Mouse (Mus musculus): ENCODE data around the gene Trim38. TPM values are rescaled to one million over a fixed set of nuclear protein-coding genes. Genes with fewer than 3 reads are reported as not detected.
"Not testable (repeated sequence)": the region's sequence is repeated elsewhere in the genome, so short reads cannot be mapped to it uniquely, and the experiment has no call there.

The Trim38 gene
- total RNA-seq, 2 experiments from 2014 or later: not detected

DNA sequence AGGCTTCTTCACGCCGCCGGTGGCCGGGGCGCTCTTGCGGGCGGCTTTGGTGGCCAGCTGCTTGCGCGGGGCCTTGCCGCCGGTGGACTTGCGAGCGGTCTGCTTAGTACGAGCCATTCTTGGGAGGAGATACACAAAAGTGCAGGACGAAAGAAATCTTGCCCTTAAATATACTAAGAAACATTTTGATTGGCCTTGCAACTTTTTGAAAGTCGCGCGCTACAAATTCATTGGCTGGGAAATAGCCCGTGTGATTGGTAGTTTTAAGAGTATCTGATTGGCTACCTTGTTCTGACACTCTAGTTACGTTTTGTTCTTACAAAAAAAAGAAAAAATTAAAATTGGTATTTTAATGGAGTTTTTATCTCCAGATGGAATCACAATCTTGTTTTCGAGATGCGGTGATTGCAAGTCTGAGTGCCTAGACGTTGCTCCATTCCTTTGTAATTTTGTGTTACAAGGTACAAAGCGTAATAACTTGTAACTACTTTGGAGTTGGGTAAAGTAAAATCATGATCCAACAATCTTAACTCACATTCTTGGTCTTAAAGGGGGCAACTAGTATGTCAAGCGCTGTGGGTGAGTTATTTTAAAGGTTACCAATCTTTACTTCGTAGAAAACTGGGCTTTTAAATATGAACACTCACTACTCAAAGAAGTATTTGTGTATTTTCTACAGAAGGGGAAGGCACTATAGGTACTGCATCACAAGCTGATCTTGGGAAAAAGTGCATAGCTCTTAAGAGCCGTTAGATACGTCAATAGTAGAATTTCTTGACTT lies 24.1 kb upstream of the Trim38 start, which contains the start of gene Hist1h3c:
Gene Hist1h3c (minus strand): TSS at position 222 of the 781 bp plus-strand sequence.
- peak; percentile 84 for DNase-seq
- intact Hi-C loops (cut with DNase I): no loop called here

DNA sequence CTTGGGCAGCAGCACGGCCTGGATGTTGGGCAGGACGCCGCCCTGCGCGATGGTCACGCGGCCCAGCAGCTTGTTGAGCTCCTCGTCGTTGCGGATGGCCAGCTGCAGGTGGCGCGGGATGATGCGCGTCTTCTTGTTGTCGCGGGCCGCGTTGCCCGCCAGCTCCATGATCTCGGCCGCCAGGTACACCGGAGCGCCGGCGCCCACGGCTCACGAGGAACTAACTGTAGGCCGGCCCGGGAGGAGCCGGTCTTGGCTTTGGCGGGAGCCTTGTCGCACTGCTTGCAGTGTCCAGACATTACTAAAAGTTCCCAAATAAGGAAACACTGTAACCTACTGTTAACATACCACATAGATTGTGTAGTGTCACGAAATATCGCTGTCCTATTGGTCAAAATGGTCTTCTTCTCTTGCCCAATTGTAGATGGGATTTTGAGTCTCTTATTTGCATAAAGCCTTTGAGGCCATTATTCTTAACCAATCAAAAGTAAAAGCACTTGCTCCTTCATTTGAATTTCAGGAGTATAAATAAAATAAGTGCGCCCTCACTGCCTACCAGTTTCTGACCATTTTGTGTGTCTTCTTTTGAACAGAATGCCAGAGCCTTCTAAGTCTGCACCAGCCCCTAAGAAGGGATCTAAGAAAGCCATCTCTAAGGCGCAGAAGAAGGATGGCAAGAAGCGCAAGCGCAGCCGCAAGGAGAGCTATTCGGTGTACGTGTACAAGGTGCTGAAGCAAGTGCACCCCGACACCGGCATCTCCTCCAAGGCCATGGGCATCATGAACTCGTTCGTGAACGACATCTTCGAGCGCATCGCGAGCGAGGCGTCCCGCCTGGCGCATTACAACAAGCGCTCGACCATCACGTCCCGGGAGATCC lies 23.3 kb upstream of the Trim38 start, which contains the start of gene Hist1h2bb:
Gene Hist1h2bb (plus strand): TSS at position 534 of the 880 bp plus-strand sequence.
- DNase-seq: peak; percentile 58
- intact Hi-C loops (cut with DNase I): not testable (repeated sequence)

DNA sequence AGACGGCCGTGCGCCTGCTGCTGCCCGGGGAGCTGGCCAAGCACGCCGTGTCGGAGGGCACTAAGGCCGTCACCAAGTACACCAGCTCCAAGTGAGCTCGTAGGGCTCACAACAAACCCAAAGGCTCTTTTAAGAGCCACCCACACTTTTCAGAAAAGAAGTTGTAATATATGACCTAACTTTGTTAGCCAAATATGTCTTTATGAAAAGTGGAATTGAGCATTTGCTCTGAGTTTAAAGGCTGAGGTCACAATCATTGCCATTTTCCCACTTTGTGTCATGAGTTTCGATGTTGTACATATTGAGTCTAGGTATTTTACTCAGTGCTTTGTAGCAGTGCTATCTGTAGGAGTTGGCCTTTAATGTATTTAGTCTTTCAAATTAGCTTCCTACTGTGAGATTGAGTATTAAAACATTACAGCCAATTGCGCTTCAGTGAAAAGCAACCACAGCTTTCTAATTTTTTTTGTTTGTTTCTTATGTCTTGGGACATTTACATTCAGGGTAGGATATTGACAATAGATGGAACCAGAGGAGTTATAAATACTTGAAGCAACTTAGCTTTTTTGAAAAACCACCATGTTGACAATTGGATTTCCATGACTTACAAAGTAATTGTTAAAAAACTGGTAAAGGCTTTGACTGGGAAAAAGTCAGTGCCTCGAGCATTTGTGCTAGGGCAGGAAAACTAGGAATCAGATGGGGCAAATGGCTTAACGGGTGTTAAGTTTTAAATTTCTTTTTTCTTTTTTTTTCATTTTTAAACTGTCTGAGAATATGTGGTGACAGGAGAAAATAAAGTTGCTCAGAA lies 22.4 kb upstream of the Trim38 start:
- intact Hi-C loops (cut with DNase I): no loop called here
- DNase-seq: no peak

DNA sequence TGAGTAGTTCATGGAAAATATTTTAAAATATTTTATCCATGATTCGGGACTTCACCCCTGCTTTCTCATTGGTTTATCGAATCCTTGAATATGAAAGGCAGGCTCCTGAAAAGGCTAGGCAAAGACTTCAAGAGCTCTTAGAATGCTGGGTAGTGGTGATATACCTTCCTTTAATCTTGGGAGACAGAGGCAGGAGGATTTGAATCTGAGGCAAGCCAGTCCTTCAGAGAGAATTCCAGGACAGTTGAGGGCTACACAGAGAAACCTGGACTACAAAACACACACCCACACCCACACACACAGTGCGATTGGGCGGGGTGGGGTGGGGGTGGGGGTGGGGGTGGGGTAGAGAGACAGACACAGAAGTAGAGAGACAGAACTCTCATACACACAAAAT lies 21.8 kb upstream of the Trim38 start:
- no peak for DNase-seq
- intact Hi-C loops (cut with DNase I): no loop called here

DNA sequence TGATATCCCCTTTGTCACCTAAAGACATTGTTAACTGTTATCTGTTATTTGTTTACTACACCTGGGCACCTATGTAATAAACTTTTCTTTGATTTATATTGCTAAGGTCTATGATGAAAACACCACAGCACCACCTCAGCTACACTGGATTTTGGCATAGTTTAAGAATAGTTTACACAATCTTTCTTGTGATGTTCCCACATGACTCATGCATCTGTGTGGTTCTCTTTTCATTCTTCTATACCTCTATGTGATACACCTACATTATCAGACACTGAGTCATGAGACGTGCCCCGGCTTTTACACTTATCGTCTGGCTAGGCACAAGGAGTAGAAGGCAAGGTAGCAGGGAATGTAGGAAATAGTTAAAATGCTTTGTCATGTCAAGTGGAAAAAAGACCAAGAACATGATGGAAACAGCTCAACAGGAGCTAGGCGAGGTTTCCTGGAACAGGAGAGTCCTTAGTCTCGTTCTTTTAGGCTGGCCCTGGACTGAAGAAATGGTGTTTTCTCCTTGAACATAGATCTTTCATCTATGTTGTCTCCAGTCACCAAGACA lies 20.1 kb upstream of the Trim38 start:
- intact Hi-C loops (cut with DNase I): loop anchor here (10.0 kb wide), 1 partner anchor 185 kb away; the partner anchor contains the start of gene Hist1h3e
- DNase-seq: no peak

DNA sequence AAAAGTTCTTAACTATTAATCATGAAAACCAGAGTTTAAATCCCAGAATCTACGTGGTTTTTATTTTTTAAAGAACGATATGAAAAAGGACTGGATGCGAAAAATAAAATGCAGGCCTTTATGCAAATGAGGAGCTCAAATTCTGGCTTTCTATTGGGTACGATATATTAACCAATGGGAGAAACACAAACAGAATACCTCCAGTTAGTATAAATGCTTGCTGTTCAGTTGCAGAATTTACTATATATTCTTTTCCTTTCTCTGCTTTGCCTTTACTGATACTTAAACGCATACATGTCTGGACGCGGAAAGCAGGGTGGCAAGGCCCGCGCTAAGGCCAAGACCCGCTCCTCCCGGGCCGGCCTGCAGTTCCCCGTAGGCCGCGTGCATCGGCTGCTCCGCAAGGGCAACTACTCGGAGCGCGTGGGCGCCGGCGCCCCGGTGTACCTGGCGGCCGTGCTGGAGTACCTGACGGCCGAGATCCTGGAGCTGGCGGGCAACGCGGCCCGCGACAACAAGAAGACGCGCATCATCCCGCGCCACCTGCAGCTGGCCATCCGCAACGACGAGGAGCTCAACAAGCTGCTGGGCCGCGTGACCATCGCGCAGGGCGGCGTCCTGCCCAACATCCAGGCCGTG lies 18.8 kb upstream of the Trim38 start, which contains the start of gene Hist1h2ab:
Gene Hist1h2ab (plus strand): TSS at position 288 of the 639 bp plus-strand sequence.
- peak; percentile 49 for DNase-seq
- intact Hi-C loops (cut with DNase I): loop anchor here (10.0 kb wide), 1 partner anchor 186 kb away; the partner anchor contains the start of gene Hist1h3e

DNA sequence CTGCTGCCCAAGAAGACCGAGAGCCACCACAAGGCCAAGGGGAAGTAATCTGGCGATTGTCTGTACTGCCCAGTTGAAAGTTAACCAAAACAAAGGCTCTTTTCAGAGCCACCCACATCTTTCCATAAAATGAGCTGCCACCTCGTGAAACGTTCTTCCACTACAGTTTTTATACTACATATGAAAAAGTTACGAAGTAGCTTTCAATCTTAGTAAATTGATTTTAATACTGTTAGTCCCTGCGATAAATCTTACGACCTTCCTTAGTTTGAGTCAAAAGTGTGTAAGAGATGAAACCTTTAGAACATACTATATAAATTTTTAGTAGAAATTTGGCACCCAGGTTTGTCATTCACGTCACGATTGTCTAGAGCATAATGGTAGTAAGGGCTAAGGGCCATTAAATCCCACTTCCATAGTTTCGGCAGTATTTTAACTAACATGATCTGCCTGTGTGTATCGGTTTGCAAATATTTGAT lies 18.2 kb upstream of the Trim38 start:
- intact Hi-C loops (cut with DNase I): loop anchor here (10.0 kb wide), 1 partner anchor 187 kb away; the partner anchor contains the start of gene Hist1h3e
- DNase-seq: no peak

DNA sequence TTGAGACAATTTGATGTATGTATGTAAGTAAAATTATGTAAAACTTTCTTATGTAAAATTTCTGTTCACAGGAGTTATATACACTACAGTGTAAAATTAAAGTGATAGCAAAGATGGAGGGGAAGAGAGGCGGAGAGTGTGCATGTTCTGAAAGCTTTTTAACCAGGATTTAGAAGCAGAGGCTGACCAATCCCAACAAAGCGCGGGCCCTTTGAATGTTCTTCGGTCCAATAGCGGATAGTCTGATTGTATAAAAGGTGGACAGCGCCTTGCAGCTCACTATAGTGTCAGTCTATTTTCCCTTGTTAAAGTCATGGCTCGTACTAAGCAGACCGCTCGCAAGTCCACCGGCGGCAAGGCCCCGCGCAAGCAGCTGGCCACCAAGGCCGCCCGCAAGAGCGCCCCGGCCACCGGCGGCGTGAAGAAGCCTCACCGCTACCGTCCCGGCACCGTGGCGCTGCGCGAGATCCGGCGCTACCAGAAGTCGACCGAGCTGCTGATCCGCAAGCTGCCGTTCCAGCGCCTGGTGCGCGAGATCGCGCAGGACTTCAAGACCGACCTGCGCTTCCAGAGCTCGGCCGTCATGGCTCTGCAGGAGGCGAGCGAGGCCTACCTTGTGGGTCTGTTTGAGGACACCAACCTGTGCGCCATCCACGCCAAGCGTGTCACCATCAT lies 17.5 kb upstream of the Trim38 start, which contains the start of gene Hist1h3b:
Gene Hist1h3b (plus strand): TSS at position 201 of the 675 bp plus-strand sequence.
- peak; percentile 92 for DNase-seq
- intact Hi-C loops (cut with DNase I): loop anchor here (10.0 kb wide), 1 partner anchor 187 kb away; the partner anchor contains the start of gene Hist1h3e

DNA sequence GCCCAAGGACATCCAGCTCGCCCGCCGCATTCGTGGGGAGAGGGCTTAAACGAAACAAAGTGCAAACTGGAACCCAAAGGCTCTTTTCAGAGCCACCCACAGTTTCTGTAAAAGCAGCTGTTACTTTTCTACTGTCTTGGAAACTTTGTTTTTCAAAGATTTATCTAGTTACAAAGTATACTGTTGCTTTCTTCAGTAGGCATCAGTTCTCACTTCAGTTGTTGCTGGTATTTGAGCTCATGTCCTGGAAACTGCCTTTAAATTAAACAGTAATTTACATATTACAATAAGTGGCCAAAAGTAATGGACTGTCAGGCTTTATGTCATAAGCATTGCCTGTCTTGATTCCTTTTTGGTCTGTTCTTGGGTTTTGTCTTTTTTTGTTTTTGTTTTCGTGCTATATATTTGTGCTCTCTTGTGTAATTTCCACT lies 17.0 kb upstream of the Trim38 start:
- intact Hi-C loops (cut with DNase I): loop anchor here (10.0 kb wide), 1 partner anchor 188 kb away; the partner anchor contains the start of gene Hist1h3e

DNA sequence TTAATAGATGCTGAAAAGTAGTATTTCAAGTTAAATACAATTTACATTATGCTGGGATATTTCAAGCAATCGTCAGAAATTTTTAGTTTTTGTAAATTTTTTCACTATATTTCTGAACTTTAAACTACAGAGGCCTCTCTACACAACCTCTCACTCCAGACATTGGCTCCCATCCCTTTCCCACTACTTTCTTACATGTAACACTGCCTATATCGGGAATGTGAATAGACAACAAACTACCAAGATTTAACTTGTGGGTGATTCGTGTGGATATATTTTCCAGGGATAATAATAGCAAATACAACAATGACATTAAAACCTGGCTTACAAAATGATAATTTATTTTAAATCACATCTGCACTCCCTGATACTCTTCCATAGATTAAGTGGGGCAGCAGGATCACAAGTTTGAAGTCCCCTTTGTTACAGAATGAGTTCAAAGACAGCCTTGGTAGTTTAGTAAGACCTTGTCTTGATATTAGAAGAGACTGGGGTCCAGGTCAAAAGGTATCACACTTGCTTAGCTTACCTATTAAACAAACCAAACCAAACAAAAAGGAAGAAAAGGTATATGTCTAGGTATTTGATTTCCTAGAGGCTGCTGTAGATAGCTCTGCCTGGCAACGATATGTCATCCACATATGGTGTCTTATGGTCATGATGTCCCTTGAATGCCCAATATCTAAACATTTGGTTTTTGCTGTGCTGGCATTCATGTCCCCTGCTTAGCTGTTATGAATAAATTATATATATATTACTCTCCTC lies 16.2 kb upstream of the Trim38 start:
- intact Hi-C loops (cut with DNase I): loop anchor here (10.0 kb wide), 1 partner anchor 189 kb away; the partner anchor contains the start of gene Hist1h3e

More for the DNA sequence above, 17.0 kb upstream of the Trim38 start:
- no peak for DNase-seq

DNA sequence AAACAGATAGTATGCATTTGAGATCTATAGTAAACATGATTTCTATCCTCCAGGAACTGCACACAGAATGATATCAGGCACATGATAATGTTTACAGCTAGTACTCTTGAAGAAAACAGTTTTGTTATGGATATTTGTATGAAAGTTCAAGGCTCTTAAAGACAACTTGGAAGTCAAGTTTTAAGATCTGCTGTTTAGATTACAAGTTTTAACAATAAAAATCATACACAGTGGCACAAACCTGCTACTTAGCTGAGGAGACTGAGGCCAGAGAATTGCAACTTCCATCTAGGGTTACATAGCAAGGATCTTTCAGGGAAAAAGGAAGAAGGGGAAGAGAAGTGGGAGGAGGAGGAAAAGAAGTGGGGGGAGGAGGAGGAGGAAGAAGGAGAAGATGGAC lies 14.7 kb upstream of the Trim38 start:
- intact Hi-C loops (cut with DNase I): loop anchor here (10.0 kb wide), 1 partner anchor 190 kb away; the partner anchor contains the start of gene Hist1h3e
- DNase-seq: no peak

More for the DNA sequence above, 16.2 kb upstream of the Trim38 start:
- no peak for DNase-seq

DNA sequence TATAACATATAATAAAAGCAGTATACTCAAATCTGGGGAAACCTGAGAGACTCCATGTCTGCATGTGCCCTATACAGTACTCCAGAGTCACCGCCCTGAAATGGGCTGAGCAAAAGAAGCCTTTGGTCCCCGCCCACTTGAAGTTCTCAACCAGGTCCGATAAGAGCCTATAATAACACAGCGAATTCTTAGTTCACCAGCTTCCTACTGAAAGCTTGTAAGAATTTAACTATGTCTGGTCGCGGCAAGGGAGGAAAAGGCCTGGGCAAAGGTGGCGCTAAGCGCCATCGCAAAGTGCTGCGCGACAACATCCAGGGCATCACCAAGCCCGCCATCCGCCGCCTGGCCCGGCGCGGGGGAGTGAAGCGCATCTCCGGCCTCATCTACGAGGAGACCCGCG lies 12.9 kb upstream of the Trim38 start, which contains the start of gene Hist1h4b:
Gene Hist1h4b (plus strand): TSS at position 224 of the 400 bp plus-strand sequence.
- intact Hi-C loops (cut with DNase I): loop anchor here (10.0 kb wide), 1 partner anchor 192 kb away; the partner anchor contains the start of gene Hist1h3e
- peak; percentile 84 for DNase-seq

DNA sequence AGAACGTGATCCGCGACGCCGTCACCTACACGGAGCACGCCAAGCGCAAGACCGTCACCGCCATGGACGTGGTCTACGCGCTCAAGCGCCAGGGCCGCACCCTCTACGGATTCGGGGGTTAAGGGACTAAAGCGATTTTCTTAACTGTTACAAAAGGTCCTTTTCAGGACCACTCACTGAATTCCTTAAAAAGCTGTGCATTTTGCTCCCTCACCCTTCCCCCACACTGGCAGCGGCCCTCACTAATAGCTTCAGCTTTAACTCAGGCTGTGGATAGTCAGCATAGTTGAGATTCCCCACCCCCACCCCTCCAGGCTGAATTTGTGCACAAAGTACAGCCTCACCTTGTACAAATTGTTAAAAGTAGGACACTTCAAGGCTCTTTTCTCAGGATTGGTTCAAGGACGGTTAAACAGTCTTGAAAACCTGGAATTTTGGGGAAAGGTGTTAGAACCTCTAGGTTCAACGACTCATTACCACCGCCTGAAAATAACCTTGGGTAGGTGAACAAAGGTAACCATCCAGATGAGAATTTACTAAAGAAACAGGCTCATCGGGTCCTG lies 12.4 kb upstream of the Trim38 start:
- intact Hi-C loops (cut with DNase I): loop anchor here (10.0 kb wide), 1 partner anchor 192 kb away; the partner anchor contains the start of gene Hist1h3e
- DNase-seq: no peak

DNA sequence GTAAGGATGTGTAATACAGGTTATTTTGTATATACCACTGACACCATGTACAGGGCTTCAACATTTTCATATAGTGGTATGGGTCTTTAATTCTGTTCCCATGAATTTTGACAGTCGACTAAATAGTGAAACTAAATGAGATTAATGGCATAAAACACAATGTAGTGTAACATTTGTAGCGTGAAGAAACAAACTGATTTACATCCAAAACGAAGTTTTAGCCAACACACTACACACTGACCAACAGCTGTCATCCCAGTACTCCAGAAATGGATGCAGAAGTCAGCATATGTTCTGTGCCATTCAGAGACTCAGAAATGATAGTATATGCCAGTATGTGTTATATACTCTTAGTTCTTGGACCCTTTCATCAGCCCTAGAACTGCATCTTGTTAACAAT lies 11.8 kb upstream of the Trim38 start:
- DNase-seq: no peak
- intact Hi-C loops (cut with DNase I): loop anchor here (10.0 kb wide), 1 partner anchor 193 kb away; the partner anchor contains the start of gene Hist1h3e

DNA sequence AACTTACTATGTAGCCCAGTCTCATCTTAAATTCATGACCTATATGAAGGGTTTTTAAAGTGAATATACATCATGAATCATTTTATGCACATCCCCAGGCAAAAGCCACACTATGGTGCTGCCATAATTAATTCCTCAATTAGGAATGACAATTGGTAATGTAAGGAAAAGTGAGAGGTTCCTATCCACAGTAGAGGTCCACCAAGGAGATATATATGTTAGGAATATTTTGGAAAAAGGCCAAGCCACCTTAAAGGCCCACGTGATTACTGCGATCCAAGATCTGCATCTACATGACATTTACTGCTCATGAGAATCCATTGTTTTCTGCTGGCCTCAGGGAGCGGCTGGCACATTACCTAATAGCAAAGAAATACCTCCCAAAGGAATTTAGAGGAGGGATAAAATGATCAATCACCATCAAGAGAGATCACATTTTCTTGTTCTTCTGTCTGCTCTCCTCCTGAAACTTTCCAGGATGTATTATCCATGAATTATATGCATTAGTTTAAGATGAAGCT lies 10.4 kb upstream of the Trim38 start:
- intact Hi-C loops (cut with DNase I): loop anchor here (10.0 kb wide), 1 partner anchor 195 kb away; the partner anchor contains the start of gene Hist1h3e
- DNase-seq: no peak

DNA sequence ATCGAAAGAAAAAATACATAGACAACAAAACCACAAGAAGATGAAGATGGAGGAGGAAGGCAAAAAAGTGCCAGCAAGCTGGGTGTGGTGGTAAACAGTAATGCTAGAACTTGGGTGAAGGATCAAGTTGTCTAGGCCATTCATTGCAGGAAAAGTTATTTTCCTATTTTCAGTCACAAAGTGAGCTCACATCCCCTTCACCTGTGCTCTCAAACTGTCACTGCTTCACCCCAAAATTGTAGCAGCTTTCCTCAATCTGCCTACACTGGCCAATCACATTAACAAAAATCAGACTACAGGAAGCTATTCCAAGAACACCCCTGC lies 9.8 kb upstream of the Trim38 start:
- no peak for DNase-seq
- intact Hi-C loops (cut with DNase I): loop anchor here (10.0 kb wide), 1 partner anchor 195 kb away; the partner anchor contains the start of gene Hist1h3e

Measured in left cerebral cortex, postnatal 4 days (tissue).